Mouse (Mus musculus): ENCODE results near the gene Lrrk1.

GRCm38 (mm10) chr7:66369071-66369933 lies 18.8 kb downstream of the Lrrk1 start:
- TF ChIP-seq CTCF (IDR thresholded peaks at IDR 0.05; ENCODE audit: low read depth, low read length) (no peak), GATA1 (IDR thresholded peaks at IDR 0.05; ENCODE audit: borderline replicate concordance, low read length) (no peak), POLR2AphosphoS5 (IDR thresholded peaks at IDR 0.05; ENCODE audit: insufficient replicate concordance, low read depth, low read length) (no peak)

All from G1E (cell line).